Mouse (Mus musculus) induced T-regulatory cell, adult 2 months (primary cell): ENCODE measurements around the gene Fnip2.

Experiments
- DNase-seq: peaks from one replicate; pipeline ENCODE4 v3.0.0-alpha.2; 2012; ENCODE audit warnings: low read depth

Gene Fnip2

DNA sequence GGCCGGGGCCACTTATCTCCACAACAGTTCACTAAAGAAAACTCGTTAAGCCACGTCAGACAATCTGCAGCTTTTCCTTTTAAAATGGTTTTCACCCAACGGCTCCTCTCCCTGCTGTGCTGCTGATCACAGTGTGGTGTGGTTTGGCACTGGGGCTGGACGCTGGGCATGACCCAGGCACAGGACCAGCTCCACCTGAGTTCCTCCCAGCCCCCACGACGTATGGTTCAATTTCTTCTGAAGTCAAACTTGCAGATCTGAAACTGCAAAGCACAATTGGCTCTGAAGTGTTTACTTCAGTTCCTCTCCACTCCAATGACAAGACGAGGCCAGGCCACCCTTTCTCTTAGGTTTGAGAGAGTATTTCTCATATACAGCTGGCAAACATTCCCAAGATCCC, 39.1 kb downstream of the Fnip2 start:
- DNase-seq = no peak

DNA sequence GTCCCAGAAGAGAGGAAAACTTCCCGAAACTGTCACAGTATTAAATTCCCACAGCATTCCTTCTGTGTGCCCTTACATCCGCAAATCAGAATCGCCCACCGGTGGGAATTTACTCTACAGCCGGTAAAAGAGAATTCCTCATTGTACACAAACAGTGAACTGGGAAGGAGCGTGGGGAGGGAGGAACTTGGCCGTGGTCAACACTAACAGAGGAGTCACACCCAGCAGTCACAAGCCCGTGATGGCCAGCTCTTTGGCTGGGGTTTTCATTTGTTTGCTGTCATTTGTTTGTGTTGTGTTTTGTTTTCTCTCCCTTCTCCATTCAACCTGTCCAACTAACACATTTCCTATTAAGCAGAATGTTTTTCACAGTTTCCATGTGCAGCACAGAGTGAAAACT, 39.7 kb downstream of the Fnip2 start:
- DNase-seq = no peak

- DNase-seq = no peak
These were observed 40.1 kb downstream of the Fnip2 start for GRCm38 (mm10) chr3:79527521-79527920.

- DNase-seq = no peak
These were observed 44.2 kb downstream of the Fnip2 start for GRCm38 (mm10) chr3:79523349-79523748.

DNA sequence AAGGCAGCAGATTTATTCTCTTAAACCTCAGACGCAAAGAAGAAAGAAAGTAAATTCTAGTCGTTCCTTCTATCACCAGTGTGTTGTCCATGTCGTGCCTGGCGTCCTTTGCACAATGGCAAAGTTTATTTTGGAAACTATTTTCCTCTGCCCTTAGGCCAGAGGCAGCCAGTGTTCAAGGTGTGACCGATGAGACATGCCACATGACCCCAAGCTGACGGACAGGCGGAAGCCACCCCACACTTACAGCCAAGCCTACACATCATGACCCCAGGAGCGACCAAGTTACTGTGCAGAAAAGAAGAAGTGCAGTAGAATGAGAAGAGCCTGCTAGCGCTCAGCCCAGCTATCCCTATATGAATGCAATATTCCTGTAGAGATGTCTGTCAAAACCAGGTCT, 47.7 kb downstream of the Fnip2 start:
- no peak for DNase-seq

- DNase-seq = no peak
These were observed 48.7 kb downstream of the Fnip2 start for GRCm38 (mm10) chr3:79518761-79519527.

DNA sequence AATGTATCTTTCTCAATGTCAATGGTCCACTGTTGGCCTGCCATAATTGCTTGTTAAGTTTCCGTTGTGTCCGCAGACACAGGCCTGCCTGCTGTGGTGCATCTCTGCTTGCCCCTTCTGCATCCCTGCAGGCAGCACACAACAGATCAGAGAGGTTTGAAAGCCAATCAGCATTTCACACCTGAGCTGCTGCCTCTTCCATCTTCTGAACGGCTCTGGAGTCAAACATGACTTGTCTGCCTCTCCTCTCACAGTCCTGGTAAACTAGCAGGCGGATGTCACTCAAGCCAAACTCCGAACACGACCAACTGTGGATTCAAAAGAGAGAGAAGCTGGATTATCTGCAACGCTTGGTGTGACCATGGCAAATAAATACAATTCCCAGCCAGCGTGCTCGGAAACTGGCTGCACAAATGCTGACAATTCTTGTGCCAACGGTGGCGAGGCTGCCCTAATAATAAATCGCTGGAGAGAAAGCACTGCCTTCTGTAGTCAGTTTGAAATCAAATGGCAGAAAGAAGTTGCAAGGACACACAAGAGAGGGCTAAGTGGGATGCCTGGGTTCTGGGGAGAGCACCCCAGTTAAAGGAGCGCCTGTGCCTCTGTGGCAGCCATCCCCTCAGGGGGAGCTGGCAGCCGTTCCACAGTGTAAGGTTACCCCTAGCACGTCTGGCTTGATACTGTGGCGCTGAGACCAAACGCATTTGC, 49.6 kb downstream of the Fnip2 start:
- no peak for DNase-seq

GRCm38 (mm10) chr3:79516958-79517357, 50.6 kb downstream of the Fnip2 start:
- no peak for DNase-seq

- no peak for DNase-seq
These were observed 51.3 kb downstream of the Fnip2 start for GRCm38 (mm10) chr3:79516099-79516920.

DNA sequence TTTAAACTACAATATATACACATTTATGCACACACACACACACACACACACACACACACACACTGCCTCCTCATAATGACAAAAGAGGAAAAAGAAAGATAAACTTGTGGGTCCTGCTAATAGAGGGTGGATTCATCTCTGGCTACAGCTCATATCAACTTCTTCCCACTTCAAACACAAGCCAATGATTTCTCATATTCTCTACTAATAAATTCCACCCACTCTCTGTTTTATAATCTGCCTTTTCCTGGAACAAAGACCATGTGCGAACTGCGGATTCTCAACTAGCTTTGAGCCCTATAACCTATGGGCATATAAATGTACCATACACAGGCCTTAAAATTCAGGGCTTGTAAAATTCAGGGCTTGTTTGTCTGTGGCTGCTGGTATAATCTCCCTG, 53.3 kb downstream of the Fnip2 start:
- DNase-seq = no peak

DNA sequence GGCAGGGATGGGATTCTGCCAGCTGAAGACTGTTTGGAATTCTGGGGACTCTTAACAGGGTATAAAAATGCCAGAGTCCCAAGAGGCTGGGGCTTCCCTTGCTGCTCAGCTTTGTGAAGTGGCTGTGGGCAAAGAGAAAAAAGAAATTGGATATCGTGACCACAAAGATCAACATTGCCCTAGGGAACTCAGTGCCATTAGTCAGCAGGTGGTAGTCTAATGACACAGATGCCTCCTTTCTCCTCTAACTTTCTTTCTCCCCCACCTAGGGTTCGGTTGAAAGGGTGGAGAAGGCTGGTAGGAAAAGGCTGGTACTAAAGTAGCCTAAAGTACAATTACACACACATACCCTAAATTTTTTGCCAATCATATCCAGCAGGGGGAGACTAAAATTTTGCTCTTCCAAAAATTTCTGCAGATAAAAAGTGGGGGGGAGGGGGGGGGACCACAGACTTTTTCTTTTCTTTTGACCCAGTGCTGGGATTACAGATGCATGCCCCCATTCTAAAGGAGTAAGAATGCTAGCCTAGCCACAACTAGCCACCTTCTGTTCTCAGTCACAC, 66.3 kb downstream of the Fnip2 start:
- peak; percentile 12 for DNase-seq

DNA sequence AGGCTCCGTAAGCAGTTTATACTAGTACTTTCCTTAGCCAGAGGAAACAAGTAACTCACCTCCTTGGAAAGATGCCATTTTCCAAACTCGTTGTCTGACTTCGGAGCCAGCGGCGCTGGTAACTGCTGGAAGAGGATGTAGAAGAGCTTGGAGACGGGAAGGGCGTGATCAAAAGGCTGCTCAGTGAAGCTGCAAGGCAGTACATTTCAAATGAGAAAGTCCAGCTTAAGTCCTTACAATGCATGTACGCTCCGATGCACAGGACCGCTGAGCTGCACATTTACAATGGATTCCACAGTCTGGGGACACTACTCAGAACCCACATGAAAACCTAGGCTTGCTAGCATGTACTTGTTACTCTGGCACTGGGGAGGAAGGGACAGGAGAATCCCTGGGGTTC, 67.3 kb downstream of the Fnip2 start:
- DNase-seq = no peak

GRCm38 (mm10) chr3:79496668-79497067, 70.9 kb downstream of the Fnip2 start:
- DNase-seq = no peak

DNA sequence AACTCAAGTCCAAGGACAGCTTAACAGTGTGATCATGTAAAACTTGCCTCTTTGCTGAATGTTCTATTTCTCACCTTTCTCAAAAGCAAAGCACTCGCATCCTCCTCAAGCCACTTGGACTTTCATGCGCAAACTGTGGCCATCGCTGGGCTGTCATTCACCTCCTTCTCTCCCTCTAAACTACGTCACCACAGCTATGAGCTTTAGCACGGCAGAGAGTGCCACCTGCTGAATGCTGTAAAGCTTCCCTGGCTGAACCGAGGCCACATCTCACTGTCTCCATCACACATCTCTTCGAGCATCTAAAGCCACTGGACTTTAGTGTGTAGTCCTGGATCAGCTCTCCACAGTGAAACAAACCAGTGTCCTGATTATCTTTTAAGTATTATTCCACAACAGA, 72.4 kb downstream of the Fnip2 start:
- no peak for DNase-seq

DNA sequence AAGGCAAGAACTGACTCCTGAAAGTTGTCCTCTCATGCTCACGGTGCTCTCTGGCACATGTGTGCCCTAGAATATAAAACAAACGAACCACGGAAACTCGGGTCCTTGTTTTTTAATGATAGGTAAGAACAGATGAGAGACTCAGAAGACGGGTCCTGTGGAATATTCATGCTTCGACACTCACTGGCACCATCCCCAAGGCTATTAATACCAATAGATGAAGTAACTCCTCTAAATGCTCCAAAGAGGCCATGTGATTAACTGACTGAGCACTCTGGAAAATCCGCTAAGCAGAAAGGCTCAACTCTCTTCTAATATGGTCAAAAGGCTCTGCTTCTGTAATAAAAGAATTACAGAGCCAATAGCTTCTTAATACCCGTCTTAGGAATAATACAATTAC, 73.6 kb downstream of the Fnip2 start:
- no peak for DNase-seq

- no peak for DNase-seq
These were observed 74.5 kb downstream of the Fnip2 start for GRCm38 (mm10) chr3:79493064-79493463.

DNA sequence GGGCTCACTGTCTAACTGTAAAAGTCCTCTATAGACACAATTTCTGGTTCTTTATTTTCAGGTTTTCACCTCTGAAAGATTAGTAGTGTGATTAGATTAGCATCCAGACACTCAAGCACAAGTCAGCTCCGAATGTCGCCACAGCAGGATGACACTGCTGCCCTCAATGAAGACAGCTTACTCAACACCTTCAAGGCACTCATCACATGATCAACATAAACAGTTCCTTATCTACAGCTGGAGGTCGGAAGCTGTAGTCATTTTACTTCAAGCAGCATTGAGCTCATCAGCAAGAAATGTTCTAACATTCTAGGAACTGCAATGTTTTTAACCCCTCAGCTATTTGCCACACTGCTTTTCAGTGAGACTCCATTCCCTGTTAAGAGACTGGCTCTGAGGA, 76.0 kb downstream of the Fnip2 start:
- DNase-seq = peak; percentile 48

GRCm38 (mm10) chr3:79490102-79490501, 77.5 kb downstream of the Fnip2 start:
- no peak for DNase-seq

- DNase-seq = no peak
These were observed 79.6 kb downstream of the Fnip2 start for GRCm38 (mm10) chr3:79488025-79488424.

DNA sequence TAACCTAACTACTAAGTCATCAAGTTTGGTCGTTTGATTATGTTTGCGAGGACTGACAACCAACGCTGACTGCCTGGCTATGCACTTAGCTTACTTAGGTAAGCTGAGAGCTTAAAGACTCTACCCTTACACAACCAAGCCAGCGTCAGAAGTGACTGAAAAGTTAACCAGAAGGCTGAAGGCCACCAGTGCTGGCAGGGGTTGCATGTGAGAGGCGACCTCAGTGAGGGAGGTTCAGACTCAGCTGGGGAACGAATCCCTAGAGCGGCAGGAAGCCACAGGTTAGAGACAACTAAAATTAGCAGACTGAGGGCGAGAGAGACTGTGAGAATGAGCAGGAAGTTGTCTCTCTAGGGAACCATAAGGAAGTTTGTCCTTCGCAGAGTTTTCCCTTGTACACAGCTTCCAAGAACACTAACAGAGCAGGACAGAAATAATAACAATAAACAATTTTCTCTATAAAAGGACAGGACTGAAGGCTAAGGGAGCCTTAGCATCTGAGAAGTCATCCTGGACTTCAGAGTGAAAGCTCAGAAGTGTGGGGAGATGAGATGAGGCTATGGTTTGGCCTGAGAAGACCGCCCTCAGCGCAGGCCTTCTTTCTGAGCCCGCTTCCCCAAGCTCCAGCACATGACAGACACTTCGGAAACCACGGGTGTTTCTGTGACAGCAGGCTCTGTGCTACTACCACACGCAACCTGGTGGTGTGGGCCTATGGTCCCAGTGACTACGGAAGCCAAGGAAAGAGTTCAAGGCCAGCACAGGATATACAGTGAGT, 83.1 kb downstream of the Fnip2 start:
- DNase-seq = peak; percentile 11

DNA sequence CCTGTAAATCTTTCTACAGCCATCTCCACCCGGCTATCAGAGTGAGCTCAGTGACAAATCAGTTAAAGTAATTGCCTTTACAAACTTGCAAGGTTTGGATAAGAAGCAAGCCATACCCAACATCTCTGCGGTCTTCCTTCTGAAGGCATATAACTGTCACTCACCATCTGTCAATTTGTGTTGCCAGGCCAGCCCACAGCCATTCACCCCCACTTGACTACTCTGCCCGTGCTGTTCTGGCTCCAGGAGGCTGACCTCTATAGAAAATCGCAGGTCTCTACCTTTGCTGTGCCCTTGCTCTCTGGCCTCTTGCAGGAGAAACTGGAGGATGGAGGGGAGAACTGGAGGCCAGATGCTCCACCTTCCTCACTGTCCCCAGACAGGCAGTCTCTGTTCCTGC, 88.7 kb downstream of the Fnip2 start:
- DNase-seq = no peak

GRCm38 (mm10) chr3:79478400-79478799, 89.2 kb downstream of the Fnip2 start:
- DNase-seq = no peak
